Mouse (Mus musculus) heart, embryonic 13.5 days (tissue): ENCODE data around the gene Tnnc1. TPM values are rescaled to one million over a fixed set of nuclear protein-coding genes. Genes with fewer than 3 reads are reported as not detected.

ENCODE experiments used
- ATAC-seq: fragments of 200-750 bp; cut with Nextera tagmentation; 2 replicates; pipeline ENCODE4 v1.8.0; 2017; ENCODE audit warnings: moderate TSS enrichment; ENCODE audit not compliant: insufficient number of reproducible peaks, low FRiP score, low TSS enrichment; ENCODE audit errors: extremely low read depth
- H3K27ac ChIP-seq: fragments of 300-500 bp; sonication (generic); replicated peaks from 2 replicates; pipeline ENCODE4 v1.5.1; 2015; ENCODE audit warnings: moderate library complexity, mild to moderate bottlenecking, inconsistent platforms
- H3K27me3 ChIP-seq: fragments of 300-500 bp; sonication (generic); replicated peaks from 2 replicates; pipeline ENCODE4 v1.6.1; 2015; ENCODE audit warnings: mild to moderate bottlenecking, inconsistent platforms
- H3K36me3 ChIP-seq: fragments of 300-500 bp; sonication (generic); 2 replicates; pipeline ENCODE4 v1.6.1; 2015; ENCODE audit warnings: mild to moderate bottlenecking, inconsistent platforms
- H3K4me1 ChIP-seq: fragments of 300-500 bp; sonication (generic); 2 replicates; pipeline ENCODE4 v1.6.1; 2015; ENCODE audit warnings: inconsistent platforms
- H3K4me2 ChIP-seq: fragments of 300-500 bp; sonication (generic); 2 replicates; pipeline ENCODE4 v1.6.1; 2015; ENCODE audit warnings: inconsistent platforms, mild to moderate bottlenecking, moderate library complexity
- H3K4me3 ChIP-seq: fragments of 300-500 bp; sonication (generic); 2 replicates; pipeline ENCODE4 v1.5.1; 2015; ENCODE audit warnings: moderate library complexity, mild to moderate bottlenecking, inconsistent platforms
- H3K9ac ChIP-seq: fragments of 300-500 bp; sonication (generic); 2 replicates; pipeline ENCODE4 v1.6.1; 2015; ENCODE audit warnings: inconsistent platforms, mild to moderate bottlenecking, moderate library complexity
- H3K9me3 ChIP-seq: fragments of 300-500 bp; sonication (generic); 2 replicates; pipeline ENCODE4 v1.6.1; 2016; ENCODE audit warnings: inconsistent platforms
- WGBS: fragments of 180-500 bp; shearing (Covaris S2); methylation state at CpG from one replicate; pipeline ENCODE4 v1.1.7; 2015; ENCODE audit warnings: mixed read lengths; 5-methylcytosine and 5-hydroxymethylcytosine counted together
- polyA plus RNA-seq: library from polyadenylated mRNA; unstranded; fragments of >200 nt; fragmentation: Nextera tagmentation; extraction: Ambion mirVana; gene quantifications from 2 replicates; pipeline ENCODE4 v1.2.1, GENCODE M21; 2015

Gene Tnnc1
- polyA plus RNA-seq, 1 experiment from 2014 or later, result 3,442 TPM

- H3K9me3 ChIP-seq, result no peaks in the 10 kb centered on the region
- H3K4me1 ChIP-seq, result peaks cover 67% of the 10 kb centered on the region
- no peak overlapping the region for H3K9ac ChIP-seq
- peaks cover 51% of the 10 kb centered on the region for H3K36me3 ChIP-seq
- no peak overlapping the region for H3K4me3 ChIP-seq
- no peaks in the 10 kb centered on the region for H3K27me3 ChIP-seq
- H3K4me2 ChIP-seq, result no peak overlapping the region
- H3K27ac ChIP-seq, result peak overlapping the region; percentile 37; the same call in 1 of the 2 replicates
- WGBS, result 52% methylated on average over 6 of the region's 6 CpGs
- no peak for ATAC-seq
These were observed 38.6 kb upstream of the Tnnc1 start for GRCm38 (mm10) chr14:31169508-31169907.

GRCm38 (mm10) chr14:31170963-31171362 is 37.1 kb upstream of the Tnnc1 start:
- no peak overlapping the region for H3K9ac ChIP-seq
- no peak overlapping the region for H3K4me3 ChIP-seq
- H3K4me1 ChIP-seq, result peaks cover 55% of the 10 kb centered on the region
- no peaks in the 10 kb centered on the region for H3K9me3 ChIP-seq
- no peak overlapping the region for H3K4me2 ChIP-seq
- ATAC-seq, result no peak
- WGBS, result 77% methylated on average over 13 of the region's 13 CpGs
- H3K36me3 ChIP-seq, result peaks cover 66% of the 10 kb centered on the region
- H3K27me3 ChIP-seq, result no peaks in the 10 kb centered on the region
- H3K27ac ChIP-seq, result peak overlapping the region; percentile 37

GRCm38 (mm10) chr14:31171386-31171785 is 36.7 kb upstream of the Tnnc1 start:
- no peak for ATAC-seq
- Histone ChIP-seq H3K9ac (no peak overlapping the region), H3K27ac (peak overlapping the region; percentile 37; the same call in 1 of the 2 replicates), H3K27me3 (no peaks in the 10 kb centered on the region), H3K9me3 (no peaks in the 10 kb centered on the region), H3K4me2 (no peak overlapping the region), H3K4me1 (peaks cover 51% of the 10 kb centered on the region), H3K36me3 (peaks cover 70% of the 10 kb centered on the region), H3K4me3 (no peak overlapping the region)
- 89% methylated on average over 11 of the region's 11 CpGs for WGBS

- Histone ChIP-seq H3K27me3 (no peaks in the 10 kb centered on the region), H3K27ac (no peak overlapping the region), H3K4me2 (no peak overlapping the region), H3K9me3 (no peaks in the 10 kb centered on the region), H3K4me1 (peaks cover 46% of the 10 kb centered on the region), H3K9ac (no peak overlapping the region), H3K4me3 (no peak overlapping the region), H3K36me3 (peaks cover 74% of the 10 kb centered on the region)
- WGBS, result 92% methylated on average over 15 of the region's 15 CpGs
- ATAC-seq, result no peak
These were observed 36.3 kb upstream of the Tnnc1 start for GRCm38 (mm10) chr14:31171821-31172220.

- Histone ChIP-seq H3K9me3 (no peaks in the 10 kb centered on the region), H3K4me1 (peaks cover 44% of the 10 kb centered on the region), H3K9ac (0 out of 2 replicates have a peak overlapping the region, but pooled peaks have one; percentile 5), H3K4me3 (no peak overlapping the region), H3K27ac (peak overlapping the region; percentile 48), H3K4me2 (no peak overlapping the region), H3K36me3 (peaks cover 85% of the 10 kb centered on the region), H3K27me3 (no peaks in the 10 kb centered on the region)
- no peak for ATAC-seq
- 63% methylated on average over 18 of the region's 18 CpGs for WGBS
These were observed 35.2 kb upstream of the Tnnc1 start for GRCm38 (mm10) chr14:31172781-31173455.

GRCm38 (mm10) chr14:31173537-31173936 is 34.6 kb upstream of the Tnnc1 start:
- Histone ChIP-seq H3K9ac (no peak overlapping the region), H3K4me2 (no peak overlapping the region), H3K27ac (peak overlapping the region; percentile 46), H3K27me3 (no peaks in the 10 kb centered on the region), H3K4me3 (no peak overlapping the region), H3K9me3 (no peaks in the 10 kb centered on the region), H3K36me3 (peaks cover 91% of the 10 kb centered on the region), H3K4me1 (peaks cover 43% of the 10 kb centered on the region)
- no peak for ATAC-seq
- WGBS, result 79% methylated on average over 7 of the region's 7 CpGs

- no peaks in the 10 kb centered on the region for H3K9me3 ChIP-seq
- H3K9ac ChIP-seq, result no peak overlapping the region
- H3K27me3 ChIP-seq, result no peaks in the 10 kb centered on the region
- peaks cover 100% of the 10 kb centered on the region for H3K36me3 ChIP-seq
- H3K4me1 ChIP-seq, result peaks cover 38% of the 10 kb centered on the region
- H3K27ac ChIP-seq, result no peak overlapping the region
- no peak for ATAC-seq
- H3K4me2 ChIP-seq, result no peak overlapping the region
- WGBS, result 86% methylated on average over 16 of the region's 16 CpGs
- H3K4me3 ChIP-seq, result no peak overlapping the region
These were observed 30.8 kb upstream of the Tnnc1 start for GRCm38 (mm10) chr14:31177287-31177686.

GRCm38 (mm10) chr14:31177715-31178114 is 30.4 kb upstream of the Tnnc1 start:
- Histone ChIP-seq H3K36me3 (peaks cover 100% of the 10 kb centered on the region), H3K27me3 (no peaks in the 10 kb centered on the region), H3K27ac (no peak overlapping the region), H3K4me1 (peaks cover 40% of the 10 kb centered on the region), H3K9ac (no peak overlapping the region), H3K9me3 (no peaks in the 10 kb centered on the region), H3K4me3 (no peak overlapping the region), H3K4me2 (no peak overlapping the region)
- no peak for ATAC-seq
- 78% methylated on average over 5 of the region's 5 CpGs for WGBS

- H3K9me3 ChIP-seq, result no peaks in the 10 kb centered on the region
- no peak for ATAC-seq
- 74% methylated on average over 12 of the region's 12 CpGs for WGBS
These were observed 28.3 kb upstream of the Tnnc1 start for GRCm38 (mm10) chr14:31179677-31180365.

GRCm38 (mm10) chr14:31181512-31181911 is 26.6 kb upstream of the Tnnc1 start:
- Histone ChIP-seq H3K4me2 (no peak overlapping the region), H3K9ac (no peak overlapping the region), H3K4me3 (no peak overlapping the region), H3K36me3 (peaks cover 100% of the 10 kb centered on the region), H3K27me3 (no peaks in the 10 kb centered on the region), H3K27ac (0 out of 2 replicates have a peak overlapping the region, but pooled peaks have one; percentile 12), H3K9me3 (no peaks in the 10 kb centered on the region), H3K4me1 (peaks cover 38% of the 10 kb centered on the region)
- no peak for ATAC-seq
- 85% methylated on average over 4 of the region's 4 CpGs for WGBS

More at GRCm38 (mm10) chr14:31179677-31180365, 28.3 kb upstream of the Tnnc1 start:
- Histone ChIP-seq H3K27me3 (no peaks in the 10 kb centered on the region), H3K4me3 (no peak overlapping the region), H3K36me3 (peaks cover 100% of the 10 kb centered on the region), H3K27ac (0 out of 2 replicates have a peak overlapping the region, but pooled peaks have one; percentile 45), H3K4me2 (no peak overlapping the region), H3K4me1 (peaks cover 38% of the 10 kb centered on the region), H3K9ac (no peak overlapping the region)

GRCm38 (mm10) chr14:31182786-31183290 is 25.3 kb upstream of the Tnnc1 start:
- Histone ChIP-seq H3K4me2 (no peak overlapping the region), H3K4me3 (no peak overlapping the region), H3K27ac (peak overlapping the region; percentile 51), H3K9ac (no peak overlapping the region), H3K27me3 (no peaks in the 10 kb centered on the region), H3K9me3 (no peaks in the 10 kb centered on the region), H3K36me3 (peaks cover 100% of the 10 kb centered on the region), H3K4me1 (peaks cover 51% of the 10 kb centered on the region)
- WGBS, result 51% methylated on average over 2 of the region's 2 CpGs
- ATAC-seq, result no peak
